Mouse (Mus musculus) lung, embryonic 16.5 days (tissue): ENCODE measurements around the gene Nop10. TPM values are rescaled to one million over a fixed set of nuclear protein-coding genes. Genes with fewer than 3 reads are reported as not detected.

Experiments used
- ATAC-seq: fragments of 200-750 bp; cut with Nextera tagmentation; 2 replicates; pipeline ENCODE4 v1.8.0; 2017; ENCODE audit warnings: low read depth, mild to moderate bottlenecking, moderate library complexity
- H3K27ac ChIP-seq: fragments of 300-500 bp; sonication (generic); 2 replicates; pipeline ENCODE4 v1.5.1; 2014; ENCODE audit warnings: mild to moderate bottlenecking, control low read depth, low read length
- H3K27me3 ChIP-seq: fragments of 300-500 bp; sonication (generic); 2 replicates; pipeline ENCODE4 v1.6.1; 2014; ENCODE audit warnings: low read depth, low read length, mixed read lengths; ENCODE audit not compliant: control insufficient read depth, insufficient read depth
- H3K36me3 ChIP-seq: fragments of 300-500 bp; sonication (generic); 2 replicates; pipeline ENCODE4 v1.6.1; 2014; ENCODE audit warnings: low read length; ENCODE audit not compliant: control insufficient read depth, insufficient read depth
- H3K4me1 ChIP-seq: fragments of 300-500 bp; sonication (generic); replicated peaks from 2 replicates; pipeline ENCODE4 v1.6.1; 2014; ENCODE audit warnings: low read length, mixed read lengths; ENCODE audit not compliant: control insufficient read depth, insufficient read depth
- H3K4me2 ChIP-seq: fragments of 300-500 bp; sonication (generic); 2 replicates; pipeline ENCODE4 v1.6.1; 2014; ENCODE audit warnings: low read depth, low read length, control low read depth
- H3K4me3 ChIP-seq: fragments of 300-500 bp; sonication (generic); 2 replicates; pipeline ENCODE4 v1.5.1; 2014; ENCODE audit warnings: mild to moderate bottlenecking, low read length, control low read depth
- H3K9ac ChIP-seq: fragments of 300-500 bp; sonication (generic); 2 replicates; pipeline ENCODE4 v1.6.1; 2014; ENCODE audit warnings: low read length, control low read depth
- H3K9me3 ChIP-seq: fragments of 300-500 bp; sonication (generic); 2 replicates; pipeline ENCODE4 v1.6.1; 2016; ENCODE audit warnings: low read length; ENCODE audit not compliant: control insufficient read depth
- WGBS: fragments of 180-500 bp; shearing (Covaris S2); extraction: QIAGEN DNeasy Blood & Tissue Kit; methylation state at CpG from one replicate; pipeline ENCODE4 v1.1.7; 2014; 5-methylcytosine and 5-hydroxymethylcytosine counted together
- polyA plus RNA-seq: library from polyadenylated mRNA; unstranded; fragments of >200 nt; fragmentation: Nextera tagmentation; extraction: Ambion mirVana; gene quantifications from 2 replicates; pipeline ENCODE4 v1.2.1, GENCODE M21; 2015

The Nop10 gene
- polyA plus RNA-seq, 1 experiment from 2014 or later = 174 TPM

- peak; percentile 92 for ATAC-seq
- no peaks in the 10 kb centered on the region for H3K36me3 ChIP-seq
- under 1% methylated on average over 61 of the region's 94 CpGs for WGBS
Observed at GRCm38 (mm10) chr2:112239212-112239934, 22.4 kb upstream of the Nop10 start, which contains the start of gene Lpcat4. Gene Lpcat4 (plus strand): TSS chr2:112239468.

GRCm38 (mm10) chr2:112239935-112240721, 21.6 kb upstream of the Nop10 start:
- H3K9me3 ChIP-seq = no peaks in the 10 kb centered on the region
- H3K4me3 ChIP-seq = peak overlapping the region; percentile 93
- under 1% methylated on average over 26 of the region's 28 CpGs for WGBS
- H3K36me3 ChIP-seq = no peaks in the 10 kb centered on the region; the same call in 1 of the 2 replicates
- peaks cover 11% of the 10 kb centered on the region for H3K4me1 ChIP-seq
- peak overlapping the region; percentile 94; the same call in 1 of the 2 replicates for H3K27ac ChIP-seq
- H3K9ac ChIP-seq = peak overlapping the region; percentile 87
- ATAC-seq = peak; percentile 26
- H3K27me3 ChIP-seq = no peaks in the 10 kb centered on the region
- H3K4me2 ChIP-seq = peak overlapping the region; percentile 97

More at GRCm38 (mm10) chr2:112239212-112239934, 22.4 kb upstream of the Nop10 start, which contains the start of gene Lpcat4:
- Histone ChIP-seq H3K4me1 (peaks cover 11% of the 10 kb centered on the region), H3K27me3 (no peaks in the 10 kb centered on the region), H3K4me3 (peak within 1 kb of the TSS; percentile 93), H3K4me2 (peak within 1 kb of the TSS; percentile 97), H3K27ac (peak within 1 kb of the TSS; percentile 94), H3K9me3 (no peaks in the 10 kb centered on the region), H3K9ac (peak within 1 kb of the TSS; percentile 87)

GRCm38 (mm10) chr2:112241787-112242186, 19.9 kb upstream of the Nop10 start:
- Histone ChIP-seq H3K4me1 (peaks cover 14% of the 10 kb centered on the region), H3K9me3 (no peaks in the 10 kb centered on the region), H3K36me3 (no peaks in the 10 kb centered on the region; the same call in 1 of the 2 replicates), H3K4me3 (no peak overlapping the region), H3K27ac (no peak overlapping the region), H3K4me2 (no peak overlapping the region), H3K9ac (no peak overlapping the region), H3K27me3 (no peaks in the 10 kb centered on the region)
- WGBS = 69% methylated on average over 14 of the region's 14 CpGs
- no peak for ATAC-seq

GRCm38 (mm10) chr2:112245307-112245706, 16.4 kb upstream of the Nop10 start:
- no peaks in the 10 kb centered on the region for H3K9me3 ChIP-seq
- no peak overlapping the region for H3K9ac ChIP-seq
- no peaks in the 10 kb centered on the region for H3K27me3 ChIP-seq
- peak; percentile 73 for ATAC-seq
- H3K27ac ChIP-seq = no peak overlapping the region
- H3K4me2 ChIP-seq = no peak overlapping the region
- no peaks in the 10 kb centered on the region; the same call in 1 of the 2 replicates for H3K36me3 ChIP-seq
- WGBS = 57% methylated on average over 5 of the region's 5 CpGs
- no peak overlapping the region for H3K4me3 ChIP-seq
- H3K4me1 ChIP-seq = peaks cover 7% of the 10 kb centered on the region

GRCm38 (mm10) chr2:112246193-112246592, 15.5 kb upstream of the Nop10 start:
- ATAC-seq = peak; percentile 29; the same call in 1 of the 2 replicates

GRCm38 (mm10) chr2:112247323-112247722, 14.4 kb upstream of the Nop10 start:
- H3K27ac ChIP-seq = no peak overlapping the region
- no peak for ATAC-seq
- 77% methylated on average over 10 of the region's 10 CpGs for WGBS
- H3K9ac ChIP-seq = no peak overlapping the region
- no peaks in the 10 kb centered on the region for H3K9me3 ChIP-seq
- peaks cover 4% of the 10 kb centered on the region for H3K4me1 ChIP-seq
- H3K4me3 ChIP-seq = no peak overlapping the region
- H3K4me2 ChIP-seq = no peak overlapping the region
- no peaks in the 10 kb centered on the region; the same call in 1 of the 2 replicates for H3K36me3 ChIP-seq
- H3K27me3 ChIP-seq = no peaks in the 10 kb centered on the region

More at GRCm38 (mm10) chr2:112246193-112246592, 15.5 kb upstream of the Nop10 start:
- H3K4me2 ChIP-seq = no peak overlapping the region
- no peak overlapping the region for H3K4me3 ChIP-seq
- no peak overlapping the region for H3K9ac ChIP-seq
- H3K27ac ChIP-seq = peak overlapping the region; percentile 47
- 45% methylated on average over 6 of the region's 6 CpGs for WGBS
- peaks cover 4% of the 10 kb centered on the region for H3K4me1 ChIP-seq
- H3K36me3 ChIP-seq = no peaks in the 10 kb centered on the region; the same call in 1 of the 2 replicates
- H3K9me3 ChIP-seq = no peaks in the 10 kb centered on the region
- H3K27me3 ChIP-seq = no peaks in the 10 kb centered on the region

GRCm38 (mm10) chr2:112249780-112250453, 11.8 kb upstream of the Nop10 start:
- H3K27ac ChIP-seq = no peak overlapping the region
- no peak overlapping the region for H3K9ac ChIP-seq
- no peak overlapping the region for H3K4me2 ChIP-seq
- no peak for ATAC-seq
- H3K9me3 ChIP-seq = no peaks in the 10 kb centered on the region
- H3K4me3 ChIP-seq = no peak overlapping the region
- H3K4me1 ChIP-seq = peaks cover 4% of the 10 kb centered on the region
- H3K36me3 ChIP-seq = no peaks in the 10 kb centered on the region
- no peaks in the 10 kb centered on the region for H3K27me3 ChIP-seq
- WGBS = 87% methylated on average over 10 of the region's 10 CpGs

GRCm38 (mm10) chr2:112254675-112255515, 6.8 kb upstream of the Nop10 start:
- Histone ChIP-seq H3K4me3 (no peak overlapping the region), H3K36me3 (no peaks in the 10 kb centered on the region), H3K9ac (no peak overlapping the region), H3K4me1 (no peaks in the 10 kb centered on the region), H3K27ac (no peak overlapping the region), H3K4me2 (no peak overlapping the region), H3K9me3 (no peaks in the 10 kb centered on the region), H3K27me3 (no peaks in the 10 kb centered on the region)
- no peak for ATAC-seq
- 52% methylated on average over 7 of the region's 7 CpGs for WGBS
